Mouse (Mus musculus) macrophage (primary cell): ENCODE measurements at regions not wholly inside any gene's neighbourhood (a gene's known extent, or its start where the extent isn't known, plus 50 kb on each side); places are given as distances from the start of the nearest gene placed in this dataset.
"Not testable (repeated sequence)": the region's sequence is repeated elsewhere in the genome, so short reads cannot be mapped to it uniquely, and the experiment has no call there.

Source experiments
- H3K27ac ChIP-seq: fragments of 350-480 bp; formaldehyde crosslinking; 2 replicates; pipeline ENCODE4 v1.9.0; 2021
- H3K36me3 ChIP-seq: fragments of 350-480 bp; formaldehyde crosslinking; 2 replicates; pipeline ENCODE4 v1.9.0; 2021; ENCODE audit errors: inconsistent target
- H3K4me3 ChIP-seq: fragments of 350-480 bp; formaldehyde crosslinking; 2 replicates; pipeline ENCODE4 v1.9.0; 2021; ENCODE audit errors: inconsistent target
- H3K79me2 ChIP-seq: fragments of 350-480 bp; formaldehyde crosslinking; 2 replicates; pipeline ENCODE4 v1.9.0; 2021; ENCODE audit errors: inconsistent target
- WGBS: methylation state at CpG from one replicate; pipeline ENCODE4 v1.1.7; 2026; ENCODE audit warnings: inconsistent platforms; ENCODE audit not compliant: missing documents; 5-methylcytosine and 5-hydroxymethylcytosine counted together

DNA sequence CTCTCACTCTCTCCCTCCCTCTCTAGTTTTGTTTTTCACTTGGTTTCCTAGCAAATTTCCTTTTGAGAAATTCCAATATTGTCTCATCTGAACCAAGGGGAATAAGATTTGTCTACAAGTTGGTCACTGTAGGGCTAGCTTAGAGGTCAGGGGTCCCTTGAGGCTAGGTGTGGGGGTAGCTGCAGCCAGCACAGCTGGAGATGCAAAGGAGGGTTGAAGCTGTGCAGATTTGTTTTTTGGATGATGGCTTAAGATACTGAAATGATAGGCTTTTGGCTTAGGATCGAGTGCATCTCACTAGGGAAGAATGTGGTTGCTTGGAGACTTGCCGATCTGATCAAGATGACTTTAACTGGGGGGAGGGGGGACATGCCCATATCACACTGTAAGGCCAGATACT, 88.3 kb upstream of the Tmem28 start:
- no peaks in the 10 kb centered on the region for H3K36me3 ChIP-seq
- H3K4me3 ChIP-seq: no peak overlapping the region
- H3K27ac ChIP-seq: no peak overlapping the region
- 50% methylated on average over 1 of the region's 2 CpGs for WGBS
- no peaks in the 10 kb centered on the region for H3K79me2 ChIP-seq

DNA sequence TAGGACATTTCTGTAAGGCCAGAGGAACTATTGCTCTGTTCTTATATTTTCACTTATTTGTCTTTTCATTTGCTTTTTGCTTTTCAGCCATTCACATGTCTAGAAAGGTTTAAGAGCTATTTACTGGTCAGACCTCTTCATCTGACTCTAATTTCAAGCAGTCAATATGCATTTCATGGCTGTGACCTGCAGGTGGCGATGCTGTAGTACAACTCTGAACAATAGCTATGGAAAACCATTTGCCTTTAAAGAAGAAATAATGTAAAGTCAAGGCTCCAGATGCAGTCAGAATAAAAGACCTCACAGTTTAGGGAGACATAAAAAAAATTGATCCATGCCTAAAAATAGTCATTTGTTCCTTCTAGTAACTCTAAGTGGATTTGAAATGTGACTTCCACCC, 95.7 kb upstream of the Tmem28 start:
- Histone ChIP-seq H3K36me3 (no peaks in the 10 kb centered on the region), H3K79me2 (no peaks in the 10 kb centered on the region), H3K27ac (no peak overlapping the region), H3K4me3 (no peak overlapping the region)
- 7% methylated on average over 1 of the region's 1 CpGs for WGBS

DNA sequence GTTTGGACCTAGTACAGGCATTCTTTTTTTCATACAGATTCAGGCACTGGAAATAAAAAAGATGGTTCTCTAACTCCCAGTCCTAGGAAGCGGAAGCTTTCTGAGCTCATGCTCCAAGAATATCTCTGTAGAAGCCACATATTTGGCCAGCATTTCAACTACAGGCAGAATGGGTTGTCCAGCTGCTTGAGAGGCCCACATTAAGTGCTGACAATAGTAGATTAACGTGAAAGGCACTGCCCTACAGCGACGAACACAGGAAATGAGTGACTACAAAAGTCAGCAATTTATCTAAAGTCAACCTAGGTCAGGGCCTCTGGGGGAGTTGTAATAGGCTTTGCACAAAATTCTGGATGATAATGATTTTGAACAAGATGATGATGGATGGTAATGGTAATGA, 125.5 kb upstream of the Tmem28 start:
- 76% methylated on average over 4 of the region's 4 CpGs for whole genome bisulfite sequencing
- H3K36me3 ChIP-seq: no peaks in the 10 kb centered on the region
- H3K4me3 ChIP-seq: no peak overlapping the region
- H3K79me2 ChIP-seq: no peaks in the 10 kb centered on the region
- no peak overlapping the region for H3K27ac ChIP-seq

DNA sequence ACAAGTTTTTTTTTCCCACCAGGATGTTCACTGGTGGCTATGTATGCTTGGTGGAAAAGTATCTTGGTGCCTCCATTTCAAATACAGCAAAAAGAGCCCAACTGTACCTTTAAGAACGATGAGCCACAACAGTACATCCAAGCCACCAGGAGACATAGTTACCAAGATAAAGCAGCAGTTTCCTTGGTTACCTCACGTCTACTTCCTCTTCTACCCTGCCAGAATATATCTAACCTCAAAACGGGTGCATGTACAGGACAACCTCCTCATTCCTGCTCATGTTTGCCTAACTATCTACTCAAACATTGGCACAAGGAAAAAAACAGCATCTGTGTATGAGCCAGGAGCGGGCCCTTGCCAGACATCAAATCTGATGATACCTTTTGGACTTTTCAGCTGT, 129.8 kb upstream of the Tmem28 start:
- no peak overlapping the region for H3K4me3 ChIP-seq
- WGBS: 42% methylated on average over 4 of the region's 4 CpGs
- no peaks in the 10 kb centered on the region for H3K36me3 ChIP-seq
- no peaks in the 10 kb centered on the region for H3K79me2 ChIP-seq
- no peak overlapping the region for H3K27ac ChIP-seq

DNA sequence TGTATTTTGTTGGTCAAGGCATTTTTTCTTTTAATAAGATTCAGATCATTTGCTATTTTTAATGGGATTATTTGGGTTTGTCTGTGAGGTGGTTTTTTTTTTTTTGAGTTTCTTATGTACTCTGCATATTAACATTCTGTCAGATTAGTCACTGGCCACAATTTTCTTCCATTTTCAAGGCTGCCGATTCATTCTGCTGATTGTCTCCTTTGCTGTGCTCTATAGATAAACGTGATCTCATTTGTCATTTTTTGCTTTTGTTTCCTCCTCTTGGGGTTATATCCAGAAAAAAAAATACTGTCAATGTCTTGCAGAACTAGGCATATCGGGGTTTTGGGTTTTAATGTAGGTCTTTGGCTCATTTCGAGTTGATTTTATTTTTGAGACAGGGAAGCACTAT, 131.1 kb upstream of the Tmem28 start:
- 87% methylated on average over 4 of the region's 4 CpGs for WGBS
- Histone ChIP-seq H3K36me3 (no peaks in the 10 kb centered on the region), H3K79me2 (no peaks in the 10 kb centered on the region), H3K4me3 (no peak overlapping the region), H3K27ac (no peak overlapping the region)

DNA sequence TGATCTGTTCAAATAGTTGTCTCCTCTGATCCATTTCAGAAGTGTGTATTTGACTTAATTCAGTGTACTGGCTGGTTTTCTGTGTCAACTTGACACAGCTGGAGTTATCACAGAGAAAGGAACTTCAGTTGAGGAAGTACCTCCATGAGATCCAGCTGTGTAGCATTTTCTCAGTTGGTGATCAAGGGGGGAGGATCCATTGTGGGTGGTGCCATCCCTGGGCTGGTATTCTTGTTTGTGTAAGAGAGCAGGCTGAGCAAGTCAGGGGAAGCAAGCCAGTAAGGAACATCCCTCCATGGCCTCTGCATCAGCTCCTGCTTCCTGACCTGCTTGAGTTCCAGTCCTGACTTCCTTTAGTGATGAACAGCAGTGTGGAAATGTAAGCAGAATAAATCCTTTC, 138.3 kb upstream of the Tmem28 start:
- H3K36me3 ChIP-seq, H3K4me3 ChIP-seq, H3K79me2 ChIP-seq, H3K27ac ChIP-seq: not testable (repeated sequence)

DNA sequence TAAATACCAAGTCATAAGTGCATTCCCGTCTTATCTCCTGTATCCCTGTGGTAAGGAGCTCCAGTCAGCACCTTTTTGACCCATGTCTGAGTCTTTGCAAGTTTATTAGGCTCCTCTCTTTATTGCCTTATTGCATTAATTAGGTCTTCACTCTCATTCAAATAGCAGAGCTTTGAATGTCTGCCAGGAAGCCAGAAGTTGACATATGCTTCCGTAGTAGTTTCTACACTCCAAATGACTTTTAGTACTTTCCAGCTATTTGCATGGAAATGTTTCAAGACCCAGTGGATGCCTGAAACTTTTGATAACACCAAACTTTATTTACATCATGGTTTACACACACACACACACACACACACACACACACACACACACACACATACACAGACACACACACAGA, 153.2 kb upstream of the Tmem28 start:
- H3K27ac ChIP-seq: no peak overlapping the region
- no peaks in the 10 kb centered on the region for H3K79me2 ChIP-seq
- WGBS: 55% methylated on average over 2 of the region's 2 CpGs
- no peak overlapping the region for H3K4me3 ChIP-seq
- no peaks in the 10 kb centered on the region for H3K36me3 ChIP-seq

DNA sequence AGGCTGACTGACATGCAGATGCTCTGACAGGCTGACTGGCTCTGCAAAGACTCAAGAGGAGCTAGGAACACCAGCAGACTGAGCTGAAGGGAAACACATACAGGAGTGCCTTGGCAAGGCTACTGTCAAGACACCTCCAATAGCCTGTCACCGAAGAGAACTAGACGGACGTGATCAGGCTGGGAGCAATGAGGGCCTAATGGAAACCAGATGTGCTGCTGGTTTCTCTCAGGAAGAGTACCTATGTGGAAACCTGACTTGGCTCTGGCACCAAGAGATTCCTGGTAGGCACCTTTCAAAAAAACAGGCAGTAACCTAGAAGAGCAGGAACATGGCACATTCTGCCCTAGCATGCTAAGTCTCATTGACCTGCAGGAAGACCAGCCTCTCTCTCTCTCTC, 158.3 kb upstream of the Tmem28 start:
- WGBS: 96% methylated on average over 3 of the region's 3 CpGs
- Histone ChIP-seq H3K4me3 (no peak overlapping the region), H3K27ac (no peak overlapping the region)

DNA sequence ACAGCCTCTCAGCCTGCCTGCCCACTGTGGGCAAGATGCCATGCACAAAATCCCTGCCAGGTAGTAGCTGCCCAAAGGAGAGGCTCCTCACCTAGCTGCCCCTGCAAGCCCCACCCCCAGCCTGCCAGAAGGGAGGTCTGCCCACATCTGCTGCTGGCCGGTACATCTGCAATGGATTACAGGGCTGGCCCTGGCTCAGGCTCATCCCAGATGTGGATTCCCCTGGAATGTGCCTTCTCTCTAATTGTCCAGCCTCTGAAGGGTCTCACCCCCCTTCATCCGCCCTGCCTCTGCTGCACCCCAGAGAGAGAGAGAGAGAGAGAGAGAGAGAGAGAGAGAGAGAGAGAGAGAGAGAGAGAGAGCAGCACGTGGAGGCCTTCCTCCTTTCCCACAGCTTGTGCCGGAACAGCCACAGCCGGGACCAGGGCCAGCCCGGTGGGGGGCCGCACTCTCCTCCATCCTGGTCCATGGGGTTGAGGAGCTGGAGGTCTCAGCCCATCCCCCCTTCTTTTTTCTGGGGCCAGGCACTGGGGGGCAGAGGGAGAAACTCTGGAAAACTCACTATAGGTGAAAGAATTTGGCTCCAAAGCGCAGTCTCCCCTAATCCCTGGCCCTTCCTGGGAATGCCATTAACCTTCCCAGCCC, 161.2 kb upstream of the Tmem28 start:
- Histone ChIP-seq H3K4me3 (no peak overlapping the region), H3K27ac (no peak overlapping the region), H3K79me2 (no peaks in the 10 kb centered on the region), H3K36me3 (no peaks in the 10 kb centered on the region)
- WGBS: 70% methylated on average over 7 of the region's 8 CpGs

More for the DNA sequence above, 158.3 kb upstream of the Tmem28 start:
- H3K36me3 ChIP-seq: no peaks in the 10 kb centered on the region
- H3K79me2 ChIP-seq: no peaks in the 10 kb centered on the region

DNA sequence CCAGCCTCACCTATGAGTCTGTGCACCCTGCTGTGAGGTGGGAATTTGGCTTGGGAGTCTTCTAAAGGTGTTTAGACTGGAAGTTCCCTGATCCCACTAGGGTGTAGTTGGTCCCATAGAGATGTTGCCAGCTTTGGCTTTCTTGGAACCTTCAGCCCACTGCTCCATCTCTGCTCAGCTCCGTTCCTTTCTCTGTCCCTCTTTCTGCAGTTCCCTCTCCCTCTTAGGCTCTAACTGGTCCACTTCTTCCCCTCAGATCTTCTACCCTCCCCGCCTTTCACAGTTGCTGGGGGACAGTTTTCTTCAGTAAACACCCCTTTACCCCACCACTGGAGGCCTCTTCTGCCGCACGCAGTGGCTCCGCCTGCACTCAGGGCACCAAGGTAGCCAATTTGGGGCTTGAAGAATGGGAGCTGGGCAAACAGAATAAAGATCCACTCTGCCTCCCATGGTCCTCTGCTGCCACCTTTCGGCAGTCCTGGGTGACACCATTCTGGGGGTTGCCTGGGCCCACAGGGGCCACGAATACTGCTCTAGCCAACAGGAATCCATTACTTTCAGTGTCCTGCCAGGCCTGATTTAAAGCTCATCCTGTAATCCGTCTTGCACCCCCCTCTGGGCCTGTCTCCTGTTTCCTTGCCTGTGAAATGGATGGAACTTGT, 162.9 kb upstream of the Tmem28 start:
- H3K27ac ChIP-seq: no peak overlapping the region
- H3K79me2 ChIP-seq: no peaks in the 10 kb centered on the region
- H3K4me3 ChIP-seq: no peak overlapping the region
- 37% methylated on average over 8 of the region's 8 CpGs for WGBS
- no peaks in the 10 kb centered on the region for H3K36me3 ChIP-seq

DNA sequence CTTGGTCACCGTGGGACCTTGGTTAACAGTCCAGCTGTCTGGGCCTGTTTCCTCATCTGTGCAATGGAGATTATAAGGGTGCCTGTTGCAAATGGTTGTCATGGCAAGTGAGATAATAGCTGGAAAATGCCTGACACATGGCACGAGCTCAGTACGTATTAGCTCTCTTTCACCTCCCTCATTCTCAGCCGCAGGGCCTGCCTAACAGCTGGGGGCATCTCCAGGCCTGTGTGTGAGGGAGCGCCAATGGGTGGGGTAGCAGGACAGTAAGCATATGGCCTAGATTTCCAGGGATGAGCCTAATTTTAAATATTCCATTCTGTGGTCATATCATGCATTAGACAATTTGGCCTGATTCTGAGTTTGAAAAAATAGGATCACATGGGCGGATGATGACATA, 163.8 kb upstream of the Tmem28 start:
- 94% methylated on average over 6 of the region's 6 CpGs for WGBS

DNA sequence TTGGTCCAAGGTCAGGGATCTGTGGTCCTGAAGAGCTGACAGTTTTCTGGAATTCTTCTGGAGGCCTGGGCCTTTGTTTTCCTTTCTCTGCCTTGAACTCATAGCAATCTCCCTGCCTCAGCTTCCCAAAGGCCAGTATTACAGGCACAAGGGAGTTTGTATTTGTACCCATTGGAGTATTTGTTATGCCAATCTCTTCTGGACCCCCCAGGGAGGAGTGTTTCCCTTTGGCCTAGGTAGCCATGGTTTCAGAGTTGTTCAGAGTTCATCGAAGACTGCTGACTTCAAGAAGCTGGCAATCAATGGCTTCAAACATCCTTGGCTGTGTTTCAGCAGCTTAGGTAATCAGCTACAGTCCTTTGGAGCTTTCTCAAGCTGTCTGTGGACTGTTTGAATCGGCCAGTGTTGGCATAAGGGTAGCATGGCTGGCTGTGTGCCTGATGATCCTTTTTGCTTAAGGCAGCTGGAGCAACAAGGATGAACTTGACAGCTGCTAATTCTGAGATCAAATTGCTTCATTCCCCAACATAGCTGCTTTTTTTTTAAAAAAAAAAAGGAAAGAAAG, 161.2 kb upstream of the Pja1 start:
- H3K36me3 ChIP-seq: no peaks in the 10 kb centered on the region
- H3K79me2 ChIP-seq: no peaks in the 10 kb centered on the region
- no peak overlapping the region for H3K27ac ChIP-seq
- 75% methylated on average over 1 of the region's 2 CpGs for WGBS
- H3K4me3 ChIP-seq: no peak overlapping the region

More for the DNA sequence above, 163.8 kb upstream of the Tmem28 start:
- no peaks in the 10 kb centered on the region for H3K79me2 ChIP-seq
- H3K36me3 ChIP-seq: no peaks in the 10 kb centered on the region
- no peak overlapping the region for H3K4me3 ChIP-seq
- no peak overlapping the region for H3K27ac ChIP-seq

DNA sequence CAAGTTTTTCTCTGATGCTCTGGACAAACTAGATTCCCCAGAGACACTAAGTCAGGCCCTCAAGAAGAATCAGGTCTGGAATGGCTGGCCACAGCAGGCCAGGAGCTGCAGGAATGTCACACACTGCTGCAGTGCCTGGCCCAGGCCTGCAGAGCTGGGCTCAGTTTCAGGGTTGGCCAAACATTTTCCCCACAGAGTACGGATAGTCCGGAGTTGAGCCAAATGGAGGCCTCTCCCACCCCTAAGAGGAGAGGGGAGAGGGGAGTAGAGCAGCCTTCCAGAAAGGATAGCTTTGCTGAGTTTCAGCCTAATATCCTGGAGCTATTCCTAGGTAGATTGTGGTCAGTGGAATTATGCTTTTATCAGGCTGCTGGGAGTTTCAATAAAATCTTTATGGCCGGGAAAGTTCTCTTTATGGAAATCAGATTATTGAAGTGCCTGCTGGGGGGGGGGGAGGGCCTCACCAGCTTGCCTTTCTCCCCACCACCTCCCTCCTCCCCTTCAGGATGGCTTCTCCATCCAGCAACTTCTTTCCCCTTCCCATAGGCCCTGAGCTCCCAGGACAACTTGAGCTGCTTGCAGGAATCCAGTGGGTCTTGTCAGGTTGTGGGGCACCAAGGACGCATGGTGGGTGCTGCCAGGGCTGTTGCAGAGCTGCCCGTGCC, 153.6 kb upstream of the Pja1 start:
- Histone ChIP-seq H3K79me2 (no peaks in the 10 kb centered on the region), H3K4me3 (no peak overlapping the region), H3K27ac (no peak overlapping the region), H3K36me3 (no peaks in the 10 kb centered on the region)
- WGBS: 81% methylated on average over 5 of the region's 5 CpGs

DNA sequence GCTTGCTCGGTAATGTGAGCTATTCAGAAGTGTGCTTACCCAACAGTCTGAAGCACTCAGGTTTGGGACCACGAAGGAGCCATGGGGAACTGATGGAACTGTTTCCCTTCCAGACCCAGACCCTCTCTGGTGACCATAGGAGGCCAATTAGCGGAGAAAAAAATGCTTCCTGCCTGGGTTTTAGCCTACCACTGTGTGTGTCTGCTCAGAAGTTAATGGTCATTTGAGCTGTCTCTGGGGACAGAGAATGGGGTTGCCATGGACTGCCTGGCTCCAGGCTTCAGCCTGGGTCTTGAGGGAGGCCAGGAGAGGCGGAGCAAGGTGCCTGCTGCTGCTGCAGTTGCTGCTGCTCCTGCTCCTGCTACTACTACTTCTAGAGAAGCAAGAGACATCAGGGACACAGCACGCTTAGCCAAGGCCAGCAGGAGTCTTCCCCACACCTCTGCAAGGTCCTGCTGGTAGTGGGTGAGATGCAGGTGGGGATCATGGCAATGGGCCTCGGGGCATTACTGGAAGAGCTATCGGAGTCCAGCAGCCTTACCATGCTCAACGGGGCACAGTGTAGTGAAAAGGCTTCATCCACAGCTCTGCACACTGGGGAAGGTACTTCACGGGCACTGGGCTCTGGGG, 141.2 kb upstream of the Pja1 start:
- no peak overlapping the region for H3K27ac ChIP-seq
- no peak overlapping the region for H3K4me3 ChIP-seq
- WGBS: 84% methylated on average over 8 of the region's 9 CpGs
- H3K79me2 ChIP-seq: no peaks in the 10 kb centered on the region
- H3K36me3 ChIP-seq: no peaks in the 10 kb centered on the region

DNA sequence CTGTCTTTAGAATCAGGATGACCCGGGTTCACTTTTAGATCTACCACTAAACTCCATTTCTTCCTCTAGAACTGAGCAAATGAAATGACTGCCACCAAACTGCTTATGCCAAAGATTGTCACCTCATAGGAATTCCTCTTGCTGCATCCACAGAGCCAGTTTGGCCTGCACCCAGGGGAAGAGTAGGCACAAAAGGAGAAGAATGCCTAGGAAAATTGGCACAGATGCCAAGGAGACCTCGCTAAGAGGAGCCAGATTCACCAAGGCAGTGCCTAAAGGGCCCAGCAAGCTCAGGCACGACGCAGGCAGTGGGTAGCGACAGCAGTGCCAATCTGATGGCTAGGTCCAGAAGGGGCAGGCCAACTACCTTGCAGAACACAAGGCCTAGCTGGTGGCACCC, 139.0 kb upstream of the Pja1 start:
- H3K36me3 ChIP-seq: no peaks in the 10 kb centered on the region
- WGBS: 82% methylated on average over 5 of the region's 5 CpGs
- H3K4me3 ChIP-seq: no peak overlapping the region
- no peak overlapping the region for H3K27ac ChIP-seq
- no peaks in the 10 kb centered on the region for H3K79me2 ChIP-seq
